Mouse (Mus musculus) MN1 (cell line): ENCODE measurements around the gene Slc23a2.

ENCODE experiments used
- DNase-seq: peaks from one replicate; pipeline ENCODE4 v3.0.0-alpha.2; 2016; ENCODE audit warnings: low spot score

Gene Slc23a2

GRCm38 (mm10) chr2:132144971-132145691 is at the start of gene Slc23a2:
Gene Slc23a2, minus strand, starts transcription at chr2:132145108.
- peak; percentile 61 for DNase-seq

- DNase-seq: no peak
Observed at GRCm38 (mm10) chr2:132190602-132191161, 45.8 kb upstream of the Slc23a2 start.

GRCm38 (mm10) chr2:132183874-132184273 is 39.0 kb upstream of the Slc23a2 start:
- no peak for DNase-seq

DNA sequence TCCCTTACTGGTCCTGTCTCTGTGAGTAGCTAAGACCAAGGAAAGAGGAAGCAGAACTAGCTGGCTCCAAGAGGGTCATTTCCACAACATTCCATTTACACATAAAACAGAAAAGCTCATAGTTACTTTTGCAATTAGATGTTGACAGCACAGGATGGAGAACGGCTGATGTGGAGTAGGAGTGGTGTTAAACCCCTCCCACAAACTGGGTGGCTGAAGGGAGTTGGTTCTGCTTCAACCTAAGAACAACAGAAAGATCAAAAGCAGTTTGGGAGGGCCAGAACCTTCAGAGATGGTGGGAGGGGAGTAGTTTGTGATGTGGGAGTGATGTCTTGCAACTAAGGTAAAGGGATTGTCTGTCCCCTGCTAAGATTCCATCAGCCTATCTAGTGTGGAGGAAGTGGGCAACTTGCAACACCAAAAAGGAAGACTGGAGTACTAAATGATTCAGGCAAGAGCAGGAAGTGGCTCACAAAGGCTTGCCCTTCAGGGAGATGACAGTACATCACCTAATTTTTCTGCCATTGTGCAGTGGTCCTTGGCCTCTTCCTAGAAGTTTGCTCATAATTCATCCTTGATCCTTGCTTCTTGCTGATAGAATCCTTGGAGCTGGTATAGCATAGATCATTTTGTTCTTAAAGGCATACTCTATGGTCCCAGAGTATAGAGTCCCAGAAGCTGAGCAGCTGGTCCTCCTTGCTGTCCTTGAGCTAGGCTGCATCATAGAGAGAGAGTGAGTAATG is 35.7 kb upstream of the Slc23a2 start:
- no peak for DNase-seq

- DNase-seq: no peak
Observed at GRCm38 (mm10) chr2:132179371-132179770, 34.5 kb upstream of the Slc23a2 start.

GRCm38 (mm10) chr2:132177406-132177805 is 32.5 kb upstream of the Slc23a2 start:
- DNase-seq: no peak

GRCm38 (mm10) chr2:132176289-132176848 is 31.5 kb upstream of the Slc23a2 start:
- DNase-seq: no peak

DNA sequence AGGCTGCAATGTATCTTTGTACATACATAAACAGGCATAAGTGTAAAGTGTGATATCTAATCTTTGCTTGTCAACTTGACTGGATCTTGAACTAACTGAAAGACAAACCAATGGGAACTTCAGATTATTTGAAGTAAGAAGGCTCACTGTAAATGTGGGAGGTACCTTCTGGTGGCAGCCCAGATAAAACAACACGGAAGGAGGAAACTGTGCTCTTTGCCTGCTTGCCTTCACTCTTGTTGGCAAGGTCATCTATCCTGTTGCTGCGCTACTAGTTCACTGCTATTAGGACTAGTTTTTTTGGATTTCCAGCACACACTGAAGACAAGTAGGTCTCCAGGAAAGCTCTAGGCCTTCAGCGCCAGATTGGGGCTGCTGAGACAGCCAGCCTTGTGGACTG is 29.1 kb upstream of the Slc23a2 start:
- DNase-seq: no peak

GRCm38 (mm10) chr2:132171939-132172338 is 27.0 kb upstream of the Slc23a2 start:
- no peak for DNase-seq

DNA sequence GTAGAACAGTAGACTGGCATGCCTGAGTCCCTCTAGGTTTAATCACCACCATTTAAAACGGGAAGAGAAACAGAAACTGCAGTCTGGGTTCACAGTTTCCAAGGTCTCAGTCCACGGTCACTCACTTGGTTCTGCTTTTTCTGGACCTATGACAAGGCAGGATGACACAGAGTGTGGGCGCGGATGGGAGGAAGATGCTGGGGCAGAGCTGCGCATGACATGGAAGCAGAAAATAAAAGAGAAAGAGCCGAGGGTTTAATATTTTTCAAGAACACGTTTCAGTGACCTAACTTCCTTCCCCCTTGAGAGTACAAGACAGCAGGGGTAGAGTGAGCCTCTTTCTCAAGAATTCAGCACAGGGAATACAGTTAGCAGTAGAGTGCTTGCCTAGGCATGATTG is 24.2 kb upstream of the Slc23a2 start:
- DNase-seq: no peak

GRCm38 (mm10) chr2:132163626-132164025 is 18.7 kb upstream of the Slc23a2 start:
- no peak for DNase-seq

DNA sequence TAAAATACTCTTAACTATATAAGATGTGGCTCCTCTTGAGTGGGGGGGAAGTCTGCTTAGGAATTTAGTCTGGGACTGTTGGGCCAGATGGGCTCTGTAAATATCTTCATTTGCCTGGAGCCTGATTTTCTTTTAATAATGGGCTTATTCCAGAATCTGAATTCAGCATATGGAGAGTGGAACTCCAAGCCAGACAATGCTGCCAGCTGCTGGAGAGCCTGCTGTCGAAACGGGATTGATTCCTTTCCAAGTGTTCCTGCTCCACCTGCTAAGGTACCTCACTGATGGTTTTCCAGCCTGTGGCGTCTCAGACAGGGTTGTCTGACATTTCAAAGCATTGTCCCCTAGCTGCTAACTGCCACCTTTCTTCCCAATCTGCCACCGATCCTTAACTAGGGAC is 12.6 kb upstream of the Slc23a2 start:
- DNase-seq: no peak

- DNase-seq: peak; percentile 21
Observed at GRCm38 (mm10) chr2:132152670-132153069, 7.8 kb upstream of the Slc23a2 start.

- DNase-seq: no peak
Observed at GRCm38 (mm10) chr2:132151592-132151991, 6.7 kb upstream of the Slc23a2 start.

DNA sequence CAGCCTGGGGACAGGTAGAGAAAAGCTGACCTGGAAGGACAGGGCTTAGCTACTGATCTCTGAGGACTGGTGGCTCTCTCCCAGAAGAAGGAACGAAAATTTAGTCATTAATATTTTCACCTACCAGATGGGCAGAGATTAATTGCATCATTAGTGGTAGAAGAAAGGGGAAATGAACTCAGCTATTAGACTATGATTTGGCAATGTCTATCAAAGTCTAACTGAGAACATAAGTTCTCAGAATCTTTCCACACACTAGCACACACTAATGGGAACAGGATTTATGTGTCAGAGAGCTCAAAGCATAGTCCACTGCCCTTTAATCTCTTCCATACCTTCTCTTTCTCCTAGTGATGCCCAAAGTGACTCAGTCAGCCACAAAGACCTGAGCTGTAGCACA is 6.0 kb upstream of the Slc23a2 start:
- DNase-seq: no peak

GRCm38 (mm10) chr2:132146502-132146901 is 1.6 kb upstream of the Slc23a2 start:
- DNase-seq: no peak

GRCm38 (mm10) chr2:132143943-132144927 is 673 bp downstream of the Slc23a2 start:
- peak; percentile 16 for DNase-seq

GRCm38 (mm10) chr2:132142606-132143005 is 2.3 kb downstream of the Slc23a2 start:
- no peak for DNase-seq

DNA sequence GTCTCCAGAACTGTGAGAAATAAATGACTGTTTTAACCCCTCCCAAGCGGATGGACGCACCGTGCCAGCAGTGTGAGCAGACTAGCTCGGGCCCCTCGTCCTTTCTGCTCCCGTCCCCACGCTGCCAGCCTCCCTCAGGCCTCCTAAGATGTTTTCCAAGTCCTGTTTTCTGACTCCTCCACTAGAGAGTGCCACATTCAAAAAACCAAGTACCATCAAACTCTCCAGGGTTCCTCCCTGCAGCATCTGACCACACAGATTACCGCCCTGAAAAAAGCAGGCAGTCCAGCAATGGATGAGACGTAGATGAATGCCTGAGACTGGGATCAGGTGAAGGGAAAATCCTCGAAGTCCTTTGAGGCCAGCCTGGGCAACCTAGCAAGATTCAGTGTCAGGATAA is 4.4 kb downstream of the Slc23a2 start:
- no peak for DNase-seq

GRCm38 (mm10) chr2:132139099-132139498 is 5.8 kb downstream of the Slc23a2 start:
- no peak for DNase-seq

- no peak for DNase-seq
Observed at GRCm38 (mm10) chr2:132135876-132136637, 8.9 kb downstream of the Slc23a2 start.
